Mouse (Mus musculus): ENCODE measurements around the gene 4931428F04Rik. TPM values are rescaled to one million over a fixed set of nuclear protein-coding genes. Genes with fewer than 3 reads are reported as not detected.

4931428F04Rik gene
- polyA plus RNA-seq (2017; shearing (Covaris generic)): 1.8 TPM

DNA sequence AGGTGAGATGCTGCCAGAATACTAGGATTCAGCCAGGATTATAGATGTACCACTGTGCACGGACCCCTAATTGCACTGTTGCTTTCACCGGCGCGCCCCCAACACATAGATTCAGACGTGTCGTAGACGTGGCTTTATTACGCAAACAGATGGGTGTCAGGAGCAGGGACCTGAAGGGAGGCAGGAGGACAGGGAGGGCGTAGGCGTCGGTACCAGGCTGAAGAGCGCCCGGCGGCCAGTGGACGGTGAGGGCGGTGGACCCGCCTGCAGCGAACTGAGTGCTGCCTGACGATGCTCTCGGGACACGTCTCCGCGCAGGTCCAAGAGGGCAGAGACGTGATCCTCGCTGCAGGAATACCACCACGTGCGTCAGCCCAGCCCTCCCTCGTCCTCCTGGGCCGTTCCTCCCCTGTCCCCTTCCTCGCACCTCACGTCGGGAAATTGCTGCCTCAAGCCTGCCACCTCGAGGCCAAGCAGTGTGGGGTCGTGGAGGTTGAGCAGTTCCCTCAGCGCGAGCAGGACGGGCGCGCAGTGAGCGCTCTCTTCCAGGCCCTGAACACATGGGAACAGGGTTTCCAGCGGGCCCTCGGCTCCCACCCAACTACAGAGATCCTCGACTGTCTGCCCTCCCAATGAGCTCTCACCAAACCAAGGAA, at the start of gene 4931428F04Rik:
TSS of gene 4931428F04Rik (minus strand) at position 60 of the 656 bp plus-strand sequence.

DNA sequence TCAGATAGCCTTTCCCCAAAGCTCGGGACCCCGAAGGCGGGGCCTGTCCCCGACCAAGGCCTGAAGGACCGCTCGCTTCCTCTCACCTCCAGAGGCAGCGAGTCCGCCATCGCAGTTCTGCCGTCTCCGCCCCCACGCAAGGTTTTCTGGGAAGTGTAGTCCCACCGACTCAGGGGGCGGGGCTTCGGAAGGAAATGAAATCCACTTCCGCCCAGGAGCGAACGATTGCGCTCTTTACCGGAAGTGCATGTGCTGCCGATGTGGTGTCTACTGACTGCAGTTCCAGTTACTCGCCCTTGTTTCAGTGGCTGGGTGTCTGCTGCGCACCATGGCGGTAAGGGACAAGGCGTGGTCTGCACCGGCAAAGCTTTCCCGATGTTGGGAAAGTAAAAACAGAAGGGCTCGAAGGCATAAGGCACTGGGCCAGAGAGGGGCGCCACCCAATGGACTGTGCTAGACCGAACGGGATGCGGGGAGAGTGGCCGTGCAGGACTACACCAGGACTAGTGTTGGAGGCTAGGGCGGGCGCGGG, 36.5 kb upstream of the 4931428F04Rik start, which contains the start of the genes Lrrc29 and Tmem208:
TSS of gene Lrrc29 (minus strand) at position 138 of the 532 bp plus-strand sequence.
TSS of gene Tmem208 (plus strand) at position 214 of the 532 bp plus-strand sequence.

DNA sequence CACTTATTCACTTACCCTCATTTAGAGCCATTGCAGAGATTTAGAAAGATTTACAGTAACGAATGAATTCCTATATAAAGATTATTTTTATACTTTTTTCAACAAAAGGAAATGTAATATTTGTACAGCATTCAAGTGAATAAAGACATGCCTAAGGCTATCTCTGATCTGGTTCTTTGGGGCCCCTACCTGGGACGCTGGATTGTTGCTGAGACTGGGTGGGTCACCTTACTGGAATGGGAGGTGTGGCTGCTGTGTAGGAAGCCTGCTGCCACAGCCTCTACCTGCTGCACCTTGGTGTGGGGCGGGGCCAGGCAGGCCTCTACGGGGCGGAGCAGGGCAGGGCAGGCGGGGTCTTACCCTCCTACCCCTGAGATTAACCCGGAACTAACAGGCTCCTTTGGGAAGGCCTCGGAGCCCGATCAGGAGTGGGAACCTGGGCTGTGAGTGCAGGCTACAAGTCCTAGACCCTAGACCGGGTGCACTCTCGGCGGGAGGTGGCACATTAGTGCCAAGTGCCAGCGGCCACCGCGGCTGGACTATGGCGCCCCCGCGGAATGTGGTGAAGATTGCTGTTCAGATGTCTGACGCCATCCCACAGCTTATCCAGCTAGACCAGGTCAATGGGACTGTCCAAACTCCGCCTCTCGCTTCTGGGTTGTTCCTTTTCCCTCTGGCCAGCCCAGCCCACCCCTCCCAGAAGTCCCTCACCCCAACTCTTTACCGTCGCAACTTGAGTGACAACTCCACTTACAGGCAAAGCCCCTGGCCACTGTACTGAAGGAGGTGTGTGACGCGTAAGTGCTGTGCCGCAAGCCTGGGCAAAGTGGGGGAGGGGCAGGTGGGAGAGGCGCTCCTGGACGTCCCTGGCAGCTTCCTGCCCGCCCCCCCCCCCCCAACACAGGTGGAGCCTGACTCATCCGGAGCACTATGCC, 15.8 kb upstream of the 4931428F04Rik start, which contains the start of gene Elmo3:
TSS of gene Elmo3 (plus strand) at position 391 of the 935 bp plus-strand sequence.

DNA sequence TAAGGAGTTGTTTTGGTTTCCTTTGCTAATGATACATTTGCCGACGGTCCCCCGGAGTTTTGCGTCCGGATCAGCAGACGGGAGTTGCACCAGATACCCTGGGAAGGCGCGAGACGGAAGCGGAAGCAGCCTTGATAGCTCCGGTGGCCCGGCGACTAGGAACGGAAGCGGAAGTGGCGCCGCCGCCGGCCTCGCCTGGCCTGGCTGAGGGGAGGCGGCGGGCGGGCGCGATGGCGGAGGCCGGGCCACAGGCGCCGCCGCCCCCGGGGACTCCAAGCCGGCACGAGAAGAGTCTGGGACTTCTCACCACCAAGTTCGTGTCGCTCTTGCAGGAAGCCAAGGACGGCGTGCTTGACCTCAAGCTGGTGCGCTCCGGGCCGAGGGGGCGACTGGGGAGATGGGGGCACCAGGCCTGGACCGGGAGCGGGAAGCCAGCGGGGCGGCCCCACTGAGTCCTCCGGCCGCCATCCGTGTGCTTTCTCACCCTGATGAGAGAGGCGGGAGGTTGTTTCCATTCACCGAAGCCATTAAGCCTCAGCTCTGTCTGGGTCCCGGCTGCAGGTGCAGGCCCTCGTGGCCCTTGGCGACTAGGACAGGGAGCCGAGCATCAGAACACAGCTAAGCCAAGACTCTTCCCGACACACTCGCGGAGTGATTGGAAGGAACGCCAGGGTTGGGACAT, 8.0 kb upstream of the 4931428F04Rik start, which contains the start of gene E2f4:
TSS of gene E2f4 (plus strand) at position 153 of the 682 bp plus-strand sequence.

DNA sequence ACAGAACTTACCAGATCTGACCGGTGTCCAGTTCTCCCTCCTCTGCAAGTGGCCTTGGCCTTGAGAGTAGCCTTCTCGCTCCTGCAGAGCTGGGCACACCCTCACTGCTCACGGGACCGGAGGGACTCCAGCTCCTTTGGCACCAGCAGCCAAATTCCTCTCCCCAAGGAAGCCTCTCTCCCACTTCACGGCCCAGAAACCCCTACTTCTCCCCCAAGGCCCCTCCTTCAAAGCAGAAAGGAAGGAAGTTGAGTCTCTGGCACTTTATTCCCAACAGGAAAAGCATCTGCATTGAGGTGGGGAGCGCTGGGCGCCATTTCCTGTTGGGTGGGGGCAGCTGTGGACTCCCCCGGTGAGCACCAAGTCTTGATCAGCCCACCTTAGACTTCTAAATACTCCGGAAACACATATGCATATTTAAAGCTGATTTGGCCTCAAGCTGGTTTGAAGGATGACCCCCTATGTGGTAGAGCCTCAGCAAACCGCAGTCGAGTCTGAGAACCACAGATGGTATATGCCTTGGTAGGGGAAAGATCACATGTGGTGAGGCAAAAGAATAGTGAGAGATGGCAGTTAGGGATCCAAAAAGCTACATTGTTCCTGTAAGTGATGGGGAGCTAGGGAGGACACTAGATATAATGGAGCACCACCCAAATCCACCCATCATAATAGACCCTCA, 6.4 kb upstream of the 4931428F04Rik start, which contains the start of gene Exoc3l:
TSS of gene Exoc3l (minus strand) at position 207 of the 679 bp plus-strand sequence.

DNA sequence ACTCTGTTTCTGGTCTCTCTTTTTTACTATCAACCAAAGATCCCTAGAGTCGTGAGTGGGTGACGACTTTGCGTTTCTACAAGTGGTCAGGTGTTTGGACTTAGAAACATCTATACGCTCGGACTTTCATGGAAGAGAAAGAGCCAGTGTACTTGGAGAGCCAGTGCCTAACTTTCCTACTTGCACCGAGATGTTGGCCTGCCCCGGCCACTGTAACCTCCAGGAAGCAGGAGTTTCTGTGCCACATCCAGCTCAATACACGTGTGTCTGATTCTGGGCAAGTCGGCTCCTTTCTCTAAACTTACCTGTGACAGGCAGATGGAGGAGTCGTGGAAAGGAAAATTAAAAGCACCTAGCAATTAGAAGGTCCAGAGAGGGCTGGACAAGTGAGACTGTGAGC, 13.8 kb downstream of the 4931428F04Rik start, which contains the start of gene Nol3:
TSS of gene Nol3 (plus strand) at position 301 of the 400 bp plus-strand sequence.

DNA sequence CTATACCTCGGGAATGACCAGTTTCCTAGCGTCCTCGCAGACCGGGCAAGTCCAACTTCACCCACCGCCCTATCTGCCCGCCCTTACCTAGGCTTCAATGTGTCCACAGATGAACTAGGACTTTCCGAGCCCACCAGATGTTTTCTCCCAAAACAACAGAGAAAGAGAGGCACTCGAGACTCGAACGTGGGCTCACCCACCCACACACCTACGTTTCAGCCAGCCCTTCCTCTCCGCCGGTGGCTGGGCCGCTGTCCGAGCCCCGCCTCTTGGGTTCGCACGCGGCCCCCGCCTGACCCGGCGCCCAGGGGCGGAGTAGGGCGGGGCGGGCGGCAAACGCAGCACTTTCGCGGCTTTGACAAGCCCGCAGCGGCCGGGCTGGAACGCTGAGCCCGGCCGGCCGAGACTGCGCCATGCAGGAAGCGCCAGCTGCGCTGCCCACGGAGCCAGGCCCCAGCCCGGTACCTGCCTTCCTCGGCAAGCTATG, 20.2 kb downstream of the 4931428F04Rik start, which contains the start of gene Hsf4:
TSS of gene Hsf4 (plus strand) at position 341 of the 487 bp plus-strand sequence.

DNA sequence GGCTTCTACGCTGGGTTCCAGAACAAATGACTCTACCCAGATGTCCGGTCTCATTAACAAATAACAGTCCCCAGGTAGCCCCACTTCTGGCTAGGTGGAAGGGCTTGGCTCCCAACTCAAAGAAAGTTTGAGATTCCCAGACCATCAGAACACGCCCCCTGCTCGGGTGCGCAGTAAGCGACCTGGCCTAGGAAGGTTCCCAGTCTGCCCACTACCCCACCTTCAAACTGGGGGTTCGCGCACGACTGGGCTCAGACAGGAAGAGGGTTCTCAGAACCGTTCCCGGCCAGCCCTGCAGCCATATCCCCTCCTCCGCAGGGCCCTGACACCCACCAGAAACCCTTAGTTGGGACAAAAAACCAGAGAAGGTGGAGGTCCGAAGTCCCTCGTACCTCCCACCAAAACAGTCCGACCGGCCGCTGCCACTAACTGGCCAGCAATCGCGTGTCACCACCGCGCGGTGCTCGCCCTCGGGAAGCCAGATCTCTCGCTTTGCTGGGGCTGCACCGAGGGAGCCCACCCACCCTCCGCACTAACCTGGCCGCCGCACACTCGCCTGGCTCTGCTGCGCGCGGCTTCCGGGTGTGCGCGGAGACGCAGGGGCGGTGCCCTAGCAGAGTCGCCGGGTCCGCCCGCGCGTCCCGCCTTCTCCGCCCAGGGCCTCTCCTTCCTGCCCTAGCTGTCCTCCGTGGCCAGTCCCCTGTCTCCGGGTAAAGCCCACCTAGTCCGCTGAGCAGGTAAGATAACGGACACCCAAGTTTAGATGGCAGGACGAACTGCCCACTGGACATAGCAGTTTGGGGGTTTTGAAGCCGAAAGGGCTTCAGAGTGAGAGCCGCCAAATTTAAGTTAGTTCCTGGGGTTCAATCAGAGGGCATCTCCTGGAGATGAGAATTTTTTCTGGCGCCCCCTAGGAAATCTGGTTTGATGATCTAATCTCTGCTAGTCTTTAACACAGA, 25.4 kb downstream of the 4931428F04Rik start, which contains the start of the genes Tradd and Fbxl8:
TSS of gene Tradd (minus strand) at position 586 of the 959 bp plus-strand sequence.
TSS of gene Fbxl8 (plus strand) at position 625 of the 959 bp plus-strand sequence.

DNA sequence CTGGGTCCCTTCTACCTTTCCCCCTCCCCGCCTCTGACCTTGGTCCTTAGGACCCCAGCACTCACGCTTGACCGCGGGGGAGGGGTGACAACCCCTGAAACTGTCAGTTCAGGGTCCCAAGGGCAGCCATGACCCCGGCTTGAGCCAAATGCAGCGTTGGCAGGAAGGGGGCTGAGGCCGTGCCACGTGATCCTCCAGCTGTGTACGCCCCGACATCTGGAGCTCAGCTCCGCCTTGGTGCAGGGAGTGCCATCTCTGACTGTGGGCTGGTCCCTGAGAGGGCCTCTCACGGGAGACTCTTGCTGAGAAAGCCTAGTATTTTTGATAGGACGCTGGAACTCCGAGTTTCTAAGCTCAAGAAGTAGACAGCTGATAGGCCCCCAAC, 34.7 kb downstream of the 4931428F04Rik start, which contains the start of gene B3gnt9:
TSS of gene B3gnt9 (minus strand) at position 188 of the 385 bp plus-strand sequence.

Other genes with a start within 250 kb of the 4931428F04Rik start
- not detected for gene Ces3a, start 241.3 kb downstream of the 4931428F04Rik start, polyA plus RNA-seq (2017; shearing (Covaris generic))
- not detected for gene Ces3b, start 206.1 kb downstream of the 4931428F04Rik start, polyA plus RNA-seq (2017; shearing (Covaris generic))
- gene Ces4a, start 158.1 kb downstream of the 4931428F04Rik start, polyA plus RNA-seq (2017; shearing (Covaris generic)): not detected
- 31.8 TPM for gene Cbfb, start 119.2 kb downstream of the 4931428F04Rik start, polyA plus RNA-seq (2017; shearing (Covaris generic))
- 36.3 TPM for gene D230025D16Rik, start 64.7 kb downstream of the 4931428F04Rik start, polyA plus RNA-seq (2017; shearing (Covaris generic))
- gene B3gnt9, start 34.7 kb downstream of the 4931428F04Rik start, polyA plus RNA-seq (2017; shearing (Covaris generic)): 1.9 TPM
- 60.2 TPM for gene Tradd, start 25.3 kb downstream of the 4931428F04Rik start, polyA plus RNA-seq (2017; shearing (Covaris generic))
- 27.8 TPM for gene Fbxl8, start 25.2 kb downstream of the 4931428F04Rik start, polyA plus RNA-seq (2017; shearing (Covaris generic))
- 0.38 TPM for gene Hsf4, start 20.1 kb downstream of the 4931428F04Rik start, polyA plus RNA-seq (2017; shearing (Covaris generic))
- gene Nol3, start 13.7 kb downstream of the 4931428F04Rik start, polyA plus RNA-seq (2017; shearing (Covaris generic)): not detected
- gene Exoc3l, start 6.2 kb upstream of the 4931428F04Rik start, polyA plus RNA-seq (2017; shearing (Covaris generic)): 2.5 TPM
- 92.2 TPM for gene E2f4, start 7.8 kb upstream of the 4931428F04Rik start, polyA plus RNA-seq (2017; shearing (Covaris generic))
- 12.2 TPM for gene Elmo3, start 15.7 kb upstream of the 4931428F04Rik start, polyA plus RNA-seq (2017; shearing (Covaris generic))
- gene Lrrc29, start 36.4 kb upstream of the 4931428F04Rik start, polyA plus RNA-seq (2017; shearing (Covaris generic)): 3.6 TPM
- gene Tmem208, start 36.5 kb upstream of the 4931428F04Rik start, polyA plus RNA-seq (2017; shearing (Covaris generic)): 134 TPM
- gene Fhod1, start 58.1 kb upstream of the 4931428F04Rik start, polyA plus RNA-seq (2017; shearing (Covaris generic)): 1.3 TPM
- 0.56 TPM for gene Slc9a5, start 59.0 kb upstream of the 4931428F04Rik start, polyA plus RNA-seq (2017; shearing (Covaris generic))
- not detected for gene Plekhg4, start 83.4 kb upstream of the 4931428F04Rik start, polyA plus RNA-seq (2017; shearing (Covaris generic))
- not detected for gene Kctd19, start 123.6 kb upstream of the 4931428F04Rik start, polyA plus RNA-seq (2017; shearing (Covaris generic))
- gene Lrrc36, start 123.7 kb upstream of the 4931428F04Rik start, polyA plus RNA-seq (2017; shearing (Covaris generic)): not detected
- gene Tppp3, start 181.7 kb upstream of the 4931428F04Rik start, polyA plus RNA-seq (2017; shearing (Covaris generic)): 0.76 TPM
- gene Zdhhc1, start 207.0 kb upstream of the 4931428F04Rik start, polyA plus RNA-seq (2017; shearing (Covaris generic)): 3.5 TPM
- not detected for gene Hsd11b2, start 228.9 kb upstream of the 4931428F04Rik start, polyA plus RNA-seq (2017; shearing (Covaris generic))